Mouse (Mus musculus) intestine, postnatal 0 days (tissue): ENCODE measurements at regions not wholly inside any gene's neighbourhood (a gene's known extent, or its start where the extent isn't known, plus 50 kb on each side); places are given as distances from the start of the nearest gene placed in this dataset.

Source experiments
- ATAC-seq: fragments of 200-750 bp; cut with Nextera tagmentation; 2 replicates; pipeline ENCODE4 v1.8.0; 2017; ENCODE audit warnings: mild to moderate bottlenecking, moderate TSS enrichment, moderate library complexity
- H3K27ac ChIP-seq: fragments of 300-500 bp; sonication (generic); 2 replicates; pipeline ENCODE4 v1.5.1; 2014; ENCODE audit warnings: mild to moderate bottlenecking, low read depth, low read length, moderate library complexity
- H3K27me3 ChIP-seq: fragments of 300-500 bp; sonication (generic); replicated peaks from 2 replicates; pipeline ENCODE4 v1.6.1; 2014; ENCODE audit warnings: low read length, mixed read lengths; ENCODE audit not compliant: control insufficient read depth, insufficient read depth
- H3K36me3 ChIP-seq: fragments of 300-500 bp; sonication (generic); 2 replicates; pipeline ENCODE4 v1.6.1; 2014; ENCODE audit warnings: mild to moderate bottlenecking, moderate library complexity; ENCODE audit not compliant: control insufficient read depth, insufficient read depth
- H3K4me1 ChIP-seq: fragments of 300-500 bp; sonication (generic); replicated peaks from 2 replicates; pipeline ENCODE4 v1.6.1; 2014; ENCODE audit warnings: antibody characterized with exemption, low read length, mixed read lengths; ENCODE audit not compliant: control insufficient read depth, insufficient read depth
- H3K4me2 ChIP-seq: fragments of 300-500 bp; sonication (generic); replicated peaks from 2 replicates; pipeline ENCODE4 v1.6.1; 2014; ENCODE audit warnings: low read depth, mild to moderate bottlenecking, moderate library complexity
- H3K4me3 ChIP-seq: fragments of 300-500 bp; sonication (generic); 2 replicates; pipeline ENCODE4 v1.5.1; 2014; ENCODE audit warnings: low read depth, low read length
- H3K9ac ChIP-seq: fragments of 300-500 bp; sonication (generic); 2 replicates; pipeline ENCODE4 v1.6.1; 2014; ENCODE audit warnings: mild to moderate bottlenecking, low read depth, low read length
- H3K9me3 ChIP-seq: fragments of 300-500 bp; sonication (generic); 2 replicates; pipeline ENCODE4 v1.6.1; 2016; ENCODE audit warnings: mixed run types; ENCODE audit not compliant: control insufficient read depth
- CTCF ChIP-seq: sonication (generic); IDR thresholded peaks from 2 replicates; pipeline ENCODE4 v1.5.1; 2016; ENCODE audit warnings: low read depth, mild to moderate bottlenecking, control low read depth, antibody characterized with exemption, moderate library complexity
- WGBS: fragments of 180-500 bp; shearing (Covaris S2); extraction: QIAGEN DNeasy Blood & Tissue Kit; methylation state at CpG from one replicate; pipeline ENCODE4 v1.1.7; 2014; 5-methylcytosine and 5-hydroxymethylcytosine counted together

GRCm38 (mm10) chr12:38928786-38929351, 149.7 kb downstream of the Etv1 start:
- Histone ChIP-seq H3K27me3 (no peaks in the 10 kb centered on the region), H3K4me3 (no peak overlapping the region), H3K4me1 (no peaks in the 10 kb centered on the region), H3K36me3 (no peaks in the 10 kb centered on the region), H3K9me3 (no peaks in the 10 kb centered on the region), H3K27ac (no peak overlapping the region), H3K9ac (no peak overlapping the region), H3K4me2 (no peak overlapping the region)
- no peak for ATAC-seq
- TF ChIP-seq CTCF = no peak
- 51% methylated on average over 11 of the region's 11 CpGs for WGBS

GRCm38 (mm10) chr12:38929644-38930043, 150.5 kb downstream of the Etv1 start:
- H3K27me3 ChIP-seq = no peaks in the 10 kb centered on the region
- 68% methylated on average over 1 of the region's 1 CpGs for WGBS

GRCm38 (mm10) chr12:38931769-38932168, 152.6 kb downstream of the Etv1 start:
- Histone ChIP-seq H3K27me3 (no peaks in the 10 kb centered on the region), H3K9me3 (no peaks in the 10 kb centered on the region), H3K4me3 (no peak overlapping the region), H3K4me2 (no peak overlapping the region), H3K4me1 (no peaks in the 10 kb centered on the region), H3K36me3 (no peaks in the 10 kb centered on the region), H3K9ac (no peak overlapping the region), H3K27ac (no peak overlapping the region)
- TF ChIP-seq CTCF = no peak
- whole genome bisulfite sequencing = 76% methylated on average over 2 of the region's 2 CpGs
- no peak for ATAC-seq

More at GRCm38 (mm10) chr12:38929644-38930043, 150.5 kb downstream of the Etv1 start:
- TF ChIP-seq CTCF = no peak
- no peaks in the 10 kb centered on the region for H3K9me3 ChIP-seq
- ATAC-seq = no peak
- H3K4me2 ChIP-seq = no peak overlapping the region
- H3K27ac ChIP-seq = no peak overlapping the region
- no peak overlapping the region for H3K9ac ChIP-seq
- no peaks in the 10 kb centered on the region for H3K4me1 ChIP-seq
- H3K36me3 ChIP-seq = no peaks in the 10 kb centered on the region
- no peak overlapping the region for H3K4me3 ChIP-seq

- Histone ChIP-seq H3K36me3 (no peaks in the 10 kb centered on the region), H3K9ac (no peak overlapping the region), H3K27me3 (no peaks in the 10 kb centered on the region), H3K4me2 (no peak overlapping the region), H3K27ac (no peak overlapping the region), H3K4me3 (no peak overlapping the region), H3K9me3 (no peaks in the 10 kb centered on the region), H3K4me1 (no peaks in the 10 kb centered on the region)
- 40% methylated on average over 1 of the region's 1 CpGs for WGBS
- no peak for ATAC-seq
- no peak for TF ChIP-seq CTCF
Measured at GRCm38 (mm10) chr12:38959605-38960004, 180.4 kb downstream of the Etv1 start.

GRCm38 (mm10) chr12:38962302-38962701, 183.1 kb downstream of the Etv1 start:
- no peak overlapping the region for H3K4me3 ChIP-seq
- no peaks in the 10 kb centered on the region for H3K9me3 ChIP-seq
- ATAC-seq = no peak
- no peak overlapping the region for H3K27ac ChIP-seq
- H3K4me1 ChIP-seq = no peaks in the 10 kb centered on the region
- no peak overlapping the region for H3K4me2 ChIP-seq
- H3K36me3 ChIP-seq = no peaks in the 10 kb centered on the region
- TF ChIP-seq CTCF = no peak
- no peak overlapping the region for H3K9ac ChIP-seq
- no peaks in the 10 kb centered on the region for H3K27me3 ChIP-seq

GRCm38 (mm10) chr12:38970347-38970746, 191.2 kb downstream of the Etv1 start:
- no peak for ATAC-seq
- 56% methylated on average over 2 of the region's 2 CpGs for WGBS

GRCm38 (mm10) chr12:38972205-38972604, 193.0 kb downstream of the Etv1 start:
- Histone ChIP-seq H3K4me2 (no peak overlapping the region), H3K27ac (no peak overlapping the region), H3K27me3 (no peaks in the 10 kb centered on the region), H3K4me3 (no peak overlapping the region), H3K9me3 (no peaks in the 10 kb centered on the region), H3K4me1 (no peaks in the 10 kb centered on the region), H3K36me3 (no peaks in the 10 kb centered on the region), H3K9ac (no peak overlapping the region)
- no peak for ATAC-seq
- WGBS = 69% methylated on average over 3 of the region's 3 CpGs
- TF ChIP-seq CTCF = no peak

More at GRCm38 (mm10) chr12:38970347-38970746, 191.2 kb downstream of the Etv1 start:
- Histone ChIP-seq H3K9ac (no peak overlapping the region), H3K27me3 (no peaks in the 10 kb centered on the region), H3K4me2 (no peak overlapping the region), H3K4me1 (no peaks in the 10 kb centered on the region), H3K27ac (no peak overlapping the region), H3K36me3 (no peaks in the 10 kb centered on the region), H3K4me3 (no peak overlapping the region), H3K9me3 (no peaks in the 10 kb centered on the region)
- TF ChIP-seq CTCF = no peak
